Mouse (Mus musculus): ENCODE measurements around the gene Skap2.

Skap2 gene

GRCm38 (mm10) chr6:51833362-51833761, 179.0 kb downstream of the Skap2 start:
- DNase-seq, result no peak

GRCm38 (mm10) chr6:51825621-51826021, 186.7 kb downstream of the Skap2 start:
- no peak for DNase-seq

- no peak for DNase-seq
These were observed 188.1 kb downstream of the Skap2 start for GRCm38 (mm10) chr6:51824136-51824830.

GRCm38 (mm10) chr6:51822049-51822448, 190.3 kb downstream of the Skap2 start:
- no peak for DNase-seq

- no peak for DNase-seq
These were observed 191.5 kb downstream of the Skap2 start for GRCm38 (mm10) chr6:51820853-51821252.

- DNase-seq, result no peak
These were observed 195.3 kb downstream of the Skap2 start for GRCm38 (mm10) chr6:51816892-51817621.

- DNase-seq, result no peak
These were observed 201.4 kb downstream of the Skap2 start for GRCm38 (mm10) chr6:51810906-51811305.

GRCm38 (mm10) chr6:51809164-51809824, 203.1 kb downstream of the Skap2 start:
- no peak for DNase-seq

- DNase-seq, result no peak
These were observed 204.3 kb downstream of the Skap2 start for GRCm38 (mm10) chr6:51808011-51808410.
